Mouse (Mus musculus): ENCODE measurements around the gene Tatdn3. TPM values are rescaled to one million over a fixed set of nuclear protein-coding genes. Genes with fewer than 3 reads are reported as not detected.

The Tatdn3 gene
- polyA plus RNA-seq, 2 experiments, result 15.7 to 27.8 TPM

GRCm38 (mm10) chr1:191071613-191072012 is 8.9 kb upstream of the Tatdn3 start:
- ATAC-seq (ENCODE audit: low FRiP score, low read depth), result no peak
- H3K27ac ChIP-seq (replicated peaks; ENCODE audit: low read depth, low read length), result no peak overlapping the region
- H3K27me3 ChIP-seq (ENCODE audit: control insufficient read depth, insufficient read depth, low read length), result no peaks in the 10 kb centered on the region
- no peak for DNase-seq (ENCODE audit: low spot score)
- 94% methylated on average over 6 of the region's 6 CpGs for WGBS
- H3K36me3 ChIP-seq (ENCODE audit: control insufficient read depth, insufficient read depth, low read length), result peaks cover 61% of the 10 kb centered on the region
- no peak for TF ChIP-seq POLR2A (IDR thresholded peaks at IDR 0.05; ENCODE audit: borderline replicate concordance, extremely low read depth, insufficient read depth, insufficient read length)
- no peak overlapping the region for H3K4me2 ChIP-seq (replicated peaks; ENCODE audit: low read depth, low read length, severe bottlenecking)
- H3K4me1 ChIP-seq (ENCODE audit: control insufficient read depth, insufficient read depth, low read length), result no peaks in the 10 kb centered on the region
- no peak overlapping the region for H3K9ac ChIP-seq (ENCODE audit: low read depth, low read length, severe bottlenecking)
- no peak overlapping the region for H3K4me3 ChIP-seq (replicated peaks; ENCODE audit: low read length)
- no peaks in the 10 kb centered on the region for H3K9me3 ChIP-seq (ENCODE audit: control insufficient read depth, low read length)

- no peak for TF ChIP-seq POLR2A (IDR thresholded peaks at IDR 0.05; ENCODE audit: borderline replicate concordance, extremely low read depth, insufficient read depth, insufficient read length)
- H3K4me1 ChIP-seq (ENCODE audit: control insufficient read depth, insufficient read depth, low read length), result no peaks in the 10 kb centered on the region
- H3K9ac ChIP-seq (ENCODE audit: low read depth, low read length, severe bottlenecking), result no peak overlapping the region
- H3K27me3 ChIP-seq (ENCODE audit: control insufficient read depth, insufficient read depth, low read length), result no peaks in the 10 kb centered on the region
- H3K36me3 ChIP-seq (ENCODE audit: control insufficient read depth, insufficient read depth, low read length), result peaks cover 73% of the 10 kb centered on the region
- no peak overlapping the region for H3K27ac ChIP-seq (replicated peaks; ENCODE audit: low read depth, low read length)
- 92% methylated on average over 4 of the region's 4 CpGs for WGBS
- H3K9me3 ChIP-seq (ENCODE audit: control insufficient read depth, low read length), result no peaks in the 10 kb centered on the region
- H3K4me3 ChIP-seq (replicated peaks; ENCODE audit: low read length), result no peak overlapping the region
- no peak for DNase-seq (ENCODE audit: low spot score)
- no peak for ATAC-seq (ENCODE audit: low FRiP score, low read depth)
- no peak overlapping the region for H3K4me2 ChIP-seq (replicated peaks; ENCODE audit: low read depth, low read length, severe bottlenecking)
These were observed 7.5 kb upstream of the Tatdn3 start for GRCm38 (mm10) chr1:191070259-191070658.

- no peak for ATAC-seq (ENCODE audit: low FRiP score, low read depth)
These were observed 5.6 kb upstream of the Tatdn3 start for GRCm38 (mm10) chr1:191068377-191068776.

GRCm38 (mm10) chr1:191065188-191065587 is 2.5 kb upstream of the Tatdn3 start:
- H3K9ac ChIP-seq (ENCODE audit: low read depth, low read length, severe bottlenecking), result no peak overlapping the region
- H3K4me2 ChIP-seq (replicated peaks; ENCODE audit: low read depth, low read length, severe bottlenecking), result no peak overlapping the region
- WGBS, result 73% methylated on average over 4 of the region's 4 CpGs
- no peaks in the 10 kb centered on the region for H3K9me3 ChIP-seq (ENCODE audit: control insufficient read depth, low read length)
- H3K36me3 ChIP-seq (ENCODE audit: control insufficient read depth, insufficient read depth, low read length), result peaks cover 39% of the 10 kb centered on the region
- H3K4me3 ChIP-seq (replicated peaks; ENCODE audit: low read length), result no peak overlapping the region
- peaks cover 12% of the 10 kb centered on the region for H3K4me1 ChIP-seq (ENCODE audit: control insufficient read depth, insufficient read depth, low read length)
- no peaks in the 10 kb centered on the region for H3K27me3 ChIP-seq (ENCODE audit: control insufficient read depth, insufficient read depth, low read length)
- ATAC-seq (ENCODE audit: low FRiP score, low read depth), result no peak
- no peak overlapping the region for H3K27ac ChIP-seq (replicated peaks; ENCODE audit: low read depth, low read length)
- TF ChIP-seq POLR2A (IDR thresholded peaks at IDR 0.05; ENCODE audit: borderline replicate concordance, extremely low read depth, insufficient read depth, insufficient read length), result no peak
- DNase-seq (ENCODE audit: low spot score), result no peak

More at GRCm38 (mm10) chr1:191068377-191068776, 5.6 kb upstream of the Tatdn3 start:
- Histone ChIP-seq H3K36me3 (ENCODE audit: control insufficient read depth, insufficient read depth, low read length) (peaks cover 70% of the 10 kb centered on the region), H3K27ac (replicated peaks; ENCODE audit: low read depth, low read length) (no peak overlapping the region), H3K9ac (ENCODE audit: low read depth, low read length, severe bottlenecking) (no peak overlapping the region), H3K9me3 (ENCODE audit: control insufficient read depth, low read length) (no peaks in the 10 kb centered on the region), H3K4me1 (ENCODE audit: control insufficient read depth, insufficient read depth, low read length) (peaks cover 5% of the 10 kb centered on the region; the same call in 1 of the 2 replicates), H3K4me2 (replicated peaks; ENCODE audit: low read depth, low read length, severe bottlenecking) (no peak overlapping the region), H3K27me3 (ENCODE audit: control insufficient read depth, insufficient read depth, low read length) (no peaks in the 10 kb centered on the region), H3K4me3 (replicated peaks; ENCODE audit: low read length) (no peak overlapping the region)
- WGBS, result 80% methylated on average over 5 of the region's 5 CpGs
- DNase-seq (ENCODE audit: low spot score), result no peak
- TF ChIP-seq POLR2A (IDR thresholded peaks at IDR 0.05; ENCODE audit: borderline replicate concordance, extremely low read depth, insufficient read depth, insufficient read length), result no peak

GRCm38 (mm10) chr1:191064535-191064934 is 1.8 kb upstream of the Tatdn3 start:
- Histone ChIP-seq H3K9ac (ENCODE audit: low read depth, low read length, severe bottlenecking) (no peak overlapping the region), H3K4me3 (replicated peaks; ENCODE audit: low read length) (no peak overlapping the region), H3K4me2 (replicated peaks; ENCODE audit: low read depth, low read length, severe bottlenecking) (no peak overlapping the region), H3K4me1 (ENCODE audit: control insufficient read depth, insufficient read depth, low read length) (peaks cover 12% of the 10 kb centered on the region), H3K36me3 (ENCODE audit: control insufficient read depth, insufficient read depth, low read length) (peaks cover 36% of the 10 kb centered on the region), H3K9me3 (ENCODE audit: control insufficient read depth, low read length) (no peaks in the 10 kb centered on the region), H3K27me3 (ENCODE audit: control insufficient read depth, insufficient read depth, low read length) (no peaks in the 10 kb centered on the region), H3K27ac (replicated peaks; ENCODE audit: low read depth, low read length) (no peak overlapping the region)
- DNase-seq (ENCODE audit: low spot score), result no peak
- TF ChIP-seq POLR2A (IDR thresholded peaks at IDR 0.05; ENCODE audit: borderline replicate concordance, extremely low read depth, insufficient read depth, insufficient read length), result no peak
- no peak for ATAC-seq (ENCODE audit: low FRiP score, low read depth)
- 93% methylated on average over 2 of the region's 2 CpGs for whole genome bisulfite sequencing

GRCm38 (mm10) chr1:191063700-191064099 is 968 bp upstream of the Tatdn3 start:
- Histone ChIP-seq H3K36me3 (ENCODE audit: control insufficient read depth, insufficient read depth, low read length) (peaks cover 32% of the 10 kb centered on the region), H3K4me2 (replicated peaks; ENCODE audit: low read depth, low read length, severe bottlenecking) (peak overlapping the region; percentile 65), H3K9ac (ENCODE audit: low read depth, low read length, severe bottlenecking) (peak overlapping the region; percentile 77), H3K27ac (replicated peaks; ENCODE audit: low read depth, low read length) (no peak overlapping the region), H3K4me3 (replicated peaks; ENCODE audit: low read length) (peak overlapping the region; percentile 81), H3K4me1 (ENCODE audit: control insufficient read depth, insufficient read depth, low read length) (peaks cover 12% of the 10 kb centered on the region), H3K9me3 (ENCODE audit: control insufficient read depth, low read length) (no peaks in the 10 kb centered on the region), H3K27me3 (ENCODE audit: control insufficient read depth, insufficient read depth, low read length) (no peaks in the 10 kb centered on the region)
- ATAC-seq (ENCODE audit: low FRiP score, low read depth) (no peak), DNase-seq (ENCODE audit: low spot score) (no peak)
- WGBS, result 58% methylated on average over 9 of the region's 9 CpGs
- no peak for TF ChIP-seq POLR2A (IDR thresholded peaks at IDR 0.05; ENCODE audit: borderline replicate concordance, extremely low read depth, insufficient read depth, insufficient read length)

All from limb, embryonic 14.5 days (tissue).